Mouse (Mus musculus): ENCODE data around the gene Fam171a1. TPM values are rescaled to one million over a fixed set of nuclear protein-coding genes. Genes with fewer than 3 reads are reported as not detected.
A peak's percentile ranks its signal among the peaks of the same experiment; 100 is the strongest.

The Fam171a1 gene
- polyA plus RNA-seq, 1 experiment: 29.1 TPM

- no peak for DNase-seq
- H3K27me3 ChIP-seq (ENCODE audit: control insufficient read depth, insufficient read depth, low read length): no peaks in the 10 kb centered on the region
- 95% methylated on average over 1 of the region's 1 CpGs for WGBS
- TF ChIP-seq POLR2A (IDR thresholded peaks at IDR 0.05; ENCODE audit: borderline replicate concordance, insufficient read depth, low read length) (no peak), CTCF (IDR thresholded peaks at IDR 0.05; ENCODE audit: borderline replicate concordance, insufficient read depth, low read depth, low read length) (no peak)
- peaks cover 7% of the 10 kb centered on the region; the same call in 1 of the 2 replicates for H3K4me1 ChIP-seq (ENCODE audit: control insufficient read depth, insufficient read depth, low read length)
- no peak overlapping the region for H3K4me3 ChIP-seq (replicated peaks; ENCODE audit: insufficient read depth, low read depth, low read length)
- H3K27ac ChIP-seq (ENCODE audit: insufficient read depth, low read length): no peak overlapping the region
Observed at GRCm38 (mm10) chr2:3154091-3154665, 40.2 kb downstream of the Fam171a1 start.

GRCm38 (mm10) chr2:3154986-3155385 is 41.0 kb downstream of the Fam171a1 start:
- TF ChIP-seq CTCF (IDR thresholded peaks at IDR 0.05; ENCODE audit: borderline replicate concordance, insufficient read depth, low read depth, low read length): no peak
- TF ChIP-seq POLR2A (IDR thresholded peaks at IDR 0.05; ENCODE audit: borderline replicate concordance, insufficient read depth, low read length): no peak
- Histone ChIP-seq H3K4me3 (replicated peaks; ENCODE audit: insufficient read depth, low read depth, low read length) (no peak overlapping the region), H3K27me3 (ENCODE audit: control insufficient read depth, insufficient read depth, low read length) (no peaks in the 10 kb centered on the region), H3K27ac (ENCODE audit: insufficient read depth, low read length) (no peak overlapping the region), H3K4me1 (ENCODE audit: control insufficient read depth, insufficient read depth, low read length) (peaks cover 12% of the 10 kb centered on the region; the same call in 1 of the 2 replicates)
- 85% methylated on average over 2 of the region's 2 CpGs for WGBS
- no peak for DNase-seq

- peak in 1 of 2 experiments; percentile 33 for DNase-seq
- no peaks in the 10 kb centered on the region for H3K27me3 ChIP-seq (ENCODE audit: control insufficient read depth, insufficient read depth, low read length)
- H3K4me3 ChIP-seq (replicated peaks; ENCODE audit: insufficient read depth, low read depth, low read length): no peak overlapping the region
- no peak overlapping the region for H3K27ac ChIP-seq (ENCODE audit: insufficient read depth, low read length)
- peaks cover 12% of the 10 kb centered on the region; the same call in 1 of the 2 replicates for H3K4me1 ChIP-seq (ENCODE audit: control insufficient read depth, insufficient read depth, low read length)
- TF ChIP-seq POLR2A (IDR thresholded peaks at IDR 0.05; ENCODE audit: borderline replicate concordance, insufficient read depth, low read length) (no peak), CTCF (IDR thresholded peaks at IDR 0.05; ENCODE audit: borderline replicate concordance, insufficient read depth, low read depth, low read length) (no peak)
- 41% methylated on average over 3 of the region's 3 CpGs for WGBS
Observed at GRCm38 (mm10) chr2:3157030-3157429, 43.0 kb downstream of the Fam171a1 start.

GRCm38 (mm10) chr2:3157661-3158344 is 43.8 kb downstream of the Fam171a1 start:
- Histone ChIP-seq H3K27me3 (ENCODE audit: control insufficient read depth, insufficient read depth, low read length) (no peaks in the 10 kb centered on the region), H3K27ac (ENCODE audit: insufficient read depth, low read length) (no peak overlapping the region), H3K4me1 (ENCODE audit: control insufficient read depth, insufficient read depth, low read length) (peaks cover 12% of the 10 kb centered on the region; the same call in 1 of the 2 replicates), H3K4me3 (replicated peaks; ENCODE audit: insufficient read depth, low read depth, low read length) (no peak overlapping the region)
- 65% methylated on average over 10 of the region's 10 CpGs for WGBS
- TF ChIP-seq POLR2A (IDR thresholded peaks at IDR 0.05; ENCODE audit: borderline replicate concordance, insufficient read depth, low read length): no peak
- TF ChIP-seq CTCF (IDR thresholded peaks at IDR 0.05; ENCODE audit: borderline replicate concordance, insufficient read depth, low read depth, low read length): no peak
- DNase-seq: no peak

GRCm38 (mm10) chr2:3158682-3159412 is 44.8 kb downstream of the Fam171a1 start:
- DNase-seq: no peak
- TF ChIP-seq POLR2A (IDR thresholded peaks at IDR 0.05; ENCODE audit: borderline replicate concordance, insufficient read depth, low read length) (no peak), CTCF (IDR thresholded peaks at IDR 0.05; ENCODE audit: borderline replicate concordance, insufficient read depth, low read depth, low read length) (no peak)
- WGBS: 86% methylated on average over 8 of the region's 8 CpGs
- H3K27me3 ChIP-seq (ENCODE audit: control insufficient read depth, insufficient read depth, low read length): no peaks in the 10 kb centered on the region
- H3K4me1 ChIP-seq (ENCODE audit: control insufficient read depth, insufficient read depth, low read length): peaks cover 12% of the 10 kb centered on the region; the same call in 1 of the 2 replicates
- H3K4me3 ChIP-seq (replicated peaks; ENCODE audit: insufficient read depth, low read depth, low read length): no peak overlapping the region
- H3K27ac ChIP-seq (ENCODE audit: insufficient read depth, low read length): no peak overlapping the region

DNA sequence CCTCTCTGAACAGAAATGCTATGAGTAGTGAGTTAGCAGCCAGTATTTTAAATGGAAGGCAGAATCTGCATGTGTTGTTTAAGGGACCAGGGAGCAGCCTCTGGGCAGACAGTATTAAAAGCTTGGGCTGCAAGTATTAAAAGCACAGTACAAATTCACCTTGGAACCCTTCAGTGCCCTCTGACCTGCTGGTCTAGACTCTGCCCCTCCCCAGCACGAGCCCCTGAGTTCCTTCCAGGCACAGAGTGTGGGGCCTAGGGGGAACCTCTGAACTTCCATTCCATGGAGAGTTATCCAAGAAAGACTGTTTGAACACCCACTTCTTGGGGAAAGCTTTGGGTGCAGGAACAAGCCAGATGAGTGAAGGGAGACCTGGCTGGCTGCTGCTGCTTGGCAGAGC is 47.6 kb downstream of the Fam171a1 start:
- DNase-seq: no peak
- Histone ChIP-seq H3K4me1 (ENCODE audit: control insufficient read depth, insufficient read depth, low read length) (peaks cover 12% of the 10 kb centered on the region; the same call in 1 of the 2 replicates), H3K27me3 (ENCODE audit: control insufficient read depth, insufficient read depth, low read length) (no peaks in the 10 kb centered on the region), H3K27ac (ENCODE audit: insufficient read depth, low read length) (no peak overlapping the region), H3K4me3 (replicated peaks; ENCODE audit: insufficient read depth, low read depth, low read length) (no peak overlapping the region)
- WGBS: 85% methylated on average over 1 of the region's 1 CpGs
- TF ChIP-seq POLR2A (IDR thresholded peaks at IDR 0.05; ENCODE audit: borderline replicate concordance, insufficient read depth, low read length) (no peak), CTCF (IDR thresholded peaks at IDR 0.05; ENCODE audit: borderline replicate concordance, insufficient read depth, low read depth, low read length) (no peak)

- Histone ChIP-seq H3K27ac (ENCODE audit: insufficient read depth, low read length) (no peak overlapping the region), H3K27me3 (ENCODE audit: control insufficient read depth, insufficient read depth, low read length) (no peaks in the 10 kb centered on the region), H3K4me3 (replicated peaks; ENCODE audit: insufficient read depth, low read depth, low read length) (no peak overlapping the region), H3K4me1 (ENCODE audit: control insufficient read depth, insufficient read depth, low read length) (0 out of 2 replicates have a peak, but pooled peaks cover 5% of the 10 kb centered on the region)
- WGBS: 96% methylated on average over 9 of the region's 9 CpGs
- TF ChIP-seq CTCF (IDR thresholded peaks at IDR 0.05; ENCODE audit: borderline replicate concordance, insufficient read depth, low read depth, low read length): no peak
- TF ChIP-seq POLR2A (IDR thresholded peaks at IDR 0.05; ENCODE audit: borderline replicate concordance, insufficient read depth, low read length): no peak
- no peak for DNase-seq
Observed at GRCm38 (mm10) chr2:3163501-3164076, 49.6 kb downstream of the Fam171a1 start.

Measured in cerebellum, adult 2 months (tissue).